In the genomic region with DNA sequence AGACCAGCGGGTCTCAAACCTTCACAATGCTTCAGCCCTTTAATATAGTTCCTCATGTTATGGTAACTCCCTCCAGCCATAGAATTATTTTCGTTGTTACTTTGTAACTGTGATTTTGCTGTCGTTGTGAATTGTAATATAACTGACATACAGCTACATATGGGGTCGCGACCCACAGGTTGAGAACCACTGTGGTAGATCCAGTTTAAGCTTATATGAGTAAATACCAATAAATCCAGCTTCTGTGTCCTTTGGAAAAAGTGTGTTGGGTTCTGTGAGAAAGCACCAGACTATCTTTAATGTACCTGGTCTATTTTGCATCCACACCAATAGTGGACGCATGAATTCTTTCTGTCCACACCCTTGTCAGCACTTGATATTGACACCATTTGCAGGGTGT, we compare ENCODE assay signal across 26 mouse cellular contexts. TPM values are rescaled to one million over a fixed set of nuclear protein-coding genes. Genes with fewer than 3 reads are reported as not detected.
DNase-seq lines count a peak whose midpoint lies in the region; ATAC-seq and TF ChIP-seq lines count a peak whose summit lies in the region.
"Had no signal": no experiment of that assay in that cellular context is flagged by ENCODE, and none has a peak within 500 bp of the region (broad histone marks: within the 10 kb centered on the region; RNA-seq: fewer than 3 reads in every experiment).

No protein-coding gene starts in this region.

- peaks cover 7% of the 10 kb centered on the region; the same call in 1 of the 2 replicates for H3K4me1 ChIP-seq in heart, embryonic 11.5 days (ENCODE audit: control insufficient read depth, insufficient read depth, low read length)
- no peaks in the 10 kb centered on the region for H3K4me1 ChIP-seq in midbrain, embryonic 11.5 days (ENCODE audit: control insufficient read depth, insufficient read depth, low read length)
- H3K4me1 ChIP-seq in midbrain, embryonic 10.5 days: peaks cover 4% of the 10 kb centered on the region; the same call in 1 of the 2 replicates
- H3K4me1 ChIP-seq in CH12.LX (ENCODE audit: control insufficient read depth in 1 of 2, insufficient read depth in 2 of 2) (peaks cover 0 to under 1% of the 10 kb centered on the region in 2 experiments; a peak in 3 of 4 replicates), ES-E14 (ENCODE audit: control insufficient read depth in 2 of 2, insufficient read depth in 2 of 2, low read length in 2 of 2, poor library complexity in 1 of 2) (no peaks in the 10 kb centered on the region)

- no peak for TF ChIP-seq POLR2A in CH12.LX (IDR thresholded peaks at IDR 0.05; ENCODE audit: low read depth, low read length)

- H3K27me3 ChIP-seq in heart, embryonic 11.5 days (ENCODE audit: control insufficient read depth, insufficient read depth, low read length): no peaks in the 10 kb centered on the region
- H3K27me3 ChIP-seq in midbrain, embryonic 11.5 days (ENCODE audit: control insufficient read depth, insufficient read depth, low read length): no peaks in the 10 kb centered on the region
- no peaks in the 10 kb centered on the region for H3K27me3 ChIP-seq in midbrain, embryonic 10.5 days (ENCODE audit: low read depth, poor library complexity, severe bottlenecking)
- no peaks in the 10 kb centered on the region for H3K27me3 ChIP-seq in CH12.LX (replicated peaks)
- H3K27me3 ChIP-seq: Patski had no signal

- in situ Hi-C loops in CH12.LX (cut with MboI; ENCODE audit: low pct_ligation_motif_present, low pct_unique_long_range_greater_than_20kb, low sequenced_read_pairs): no loop called here
- in situ Hi-C loops in ES-E14 (cut with MboI; ENCODE audit: low sequenced_read_pairs in 2 of 2, unreplicated experiment in 2 of 2): no loop called here

- no peak overlapping the region for H3K4me2 ChIP-seq in heart, embryonic 11.5 days
- H3K4me2 ChIP-seq in midbrain, embryonic 11.5 days: no peak overlapping the region
- H3K4me2 ChIP-seq in CH12.LX (ENCODE audit: insufficient read depth, low read depth, poor library complexity, severe bottlenecking): no peak overlapping the region

- H3K9ac ChIP-seq in heart, embryonic 11.5 days (ENCODE audit: low read depth, low read length): no peak overlapping the region
- no peak overlapping the region for H3K9ac ChIP-seq in midbrain, embryonic 11.5 days (ENCODE audit: low read length)
- H3K9ac ChIP-seq in CH12.LX (ENCODE audit: insufficient read depth, low read depth) (no peak overlapping the region), ES-E14 (ENCODE audit: insufficient read depth, low read depth, low read length, poor library complexity, severe bottlenecking) (no peak overlapping the region)

- H3K79me2 ChIP-seq in CH12.LX (replicated peaks; ENCODE audit: control insufficient read depth, extremely low read depth, insufficient read depth, poor library complexity, severe bottlenecking): no peaks in the 10 kb centered on the region

- TF ChIP-seq CTCF in CH12.LX (conservative IDR thresholded peaks at IDR 0.05 in 1 of 2, IDR thresholded peaks at IDR 0.05 in 1 of 2; ENCODE audit: low read depth in 2 of 2, low read length in 2 of 2): no peak

- 79% methylated on average over 6 of the region's 6 CpGs for WGBS in heart, embryonic 11.5 days (ENCODE audit: insufficient replicate concordance)
- 90% methylated on average over 6 of the region's 6 CpGs for WGBS in midbrain, embryonic 11.5 days
- WGBS in midbrain, embryonic 10.5 days: 91% methylated on average over 6 of the region's 6 CpGs

- H3K27ac ChIP-seq in heart, embryonic 11.5 days (ENCODE audit: low read depth, low read length): no peak overlapping the region
- H3K27ac ChIP-seq in midbrain, embryonic 11.5 days (ENCODE audit: low read depth, low read length): no peak overlapping the region
- no peak overlapping the region for H3K27ac ChIP-seq in midbrain, embryonic 10.5 days (replicated peaks)
- H3K27ac ChIP-seq in CH12.LX (ENCODE audit: insufficient read depth, low read depth): no peak overlapping the region
- H3K27ac ChIP-seq in ES-E14 (ENCODE audit: insufficient read depth, low read depth, low read length, poor library complexity, severe bottlenecking): no peak overlapping the region

- no peaks in the 10 kb centered on the region for H3K36me3 ChIP-seq in heart, embryonic 11.5 days (ENCODE audit: control insufficient read depth, insufficient read depth, low read length)
- H3K36me3 ChIP-seq in midbrain, embryonic 11.5 days (ENCODE audit: control insufficient read depth, insufficient read depth, low read length): no peaks in the 10 kb centered on the region
- no peaks in the 10 kb centered on the region for H3K36me3 ChIP-seq in midbrain, embryonic 10.5 days
- H3K36me3 ChIP-seq in CH12.LX (replicated peaks in 1 of 2; ENCODE audit: control insufficient read depth in 1 of 2, insufficient read depth in 1 of 2, low read length in 1 of 2): no peaks in the 10 kb centered on the region
- no peaks in the 10 kb centered on the region for H3K36me3 ChIP-seq in ES-E14 (ENCODE audit: control insufficient read depth, insufficient read depth, low read length, poor library complexity, severe bottlenecking)
- H3K36me3 ChIP-seq: G1E had no signal

- peak; percentile 3 for DNase-seq in heart, adult 11 months
- DNase-seq in midbrain, embryonic 11.5 days (ENCODE audit: low spot score, missing footprints): peak; percentile 66
- DNase-seq in midbrain, embryonic 10.5 days (ENCODE audit: low spot score): no peak
- DNase-seq in CH12.LX (ENCODE audit: extremely low read depth) (no peak), ES-E14 (ENCODE audit: low read depth, low spot score) (no peak)
- DNase-seq in layer of hippocampus, postnatal 25 days (ENCODE audit: extremely low spot score in 1 of 2, low spot score in 1 of 2): no peak
- no peak for DNase-seq in kidney, postnatal 36 days
- DNase-seq: adrenal gland, adult 2 months; adrenal gland, adult 8-10 months; adrenal gland, postnatal 10 days; adrenal gland, postnatal 14 days; adrenal gland, postnatal 25 days; adrenal gland, postnatal 36 days; B cell, adult 2 months; cerebellum, adult 11 months; cerebellum, adult 11-12 months; cerebellum, adult 18-20 months; cerebellum, adult 2 months had no signal

- dilution Hi-C loops in CH12.LX (cut with MboI; ENCODE audit: extremely low pct_ligation_motif_present, extremely low pct_unique_long_range_greater_than_20kb, low sequenced_read_pairs): no loop called here

- H3K4me3 ChIP-seq in heart, embryonic 11.5 days (ENCODE audit: low read depth, low read length): no peak overlapping the region
- H3K4me3 ChIP-seq in midbrain, embryonic 11.5 days (ENCODE audit: low read depth, low read length): no peak overlapping the region
- no peak overlapping the region for H3K4me3 ChIP-seq in midbrain, embryonic 10.5 days
- H3K4me3 ChIP-seq in CH12.LX (replicated peaks in 1 of 3; ENCODE audit: low read depth in 2 of 3, low read length in 2 of 3, poor library complexity in 1 of 3) (no peak overlapping the region), ES-E14 (ENCODE audit: insufficient read depth in 1 of 2, low read depth in 1 of 2, low read length in 2 of 2, poor library complexity in 1 of 2, severe bottlenecking in 1 of 2) (no peak overlapping the region)

- no peak for ATAC-seq in heart, embryonic 11.5 days (replicated peaks; ENCODE audit: insufficient number of reproducible peaks, low FRiP score, low TSS enrichment)
- ATAC-seq in midbrain, embryonic 11.5 days (ENCODE audit: low FRiP score): no peak
- ATAC-seq: activated CD4-positive, CD25-positive, alpha-beta regulatory T cell, adult 4 months; CD4-positive, CD25-positive, alpha-beta regulatory T cell, adult 4 months; Patski had no signal

- no peaks in the 10 kb centered on the region for H3K9me3 ChIP-seq in heart, embryonic 11.5 days (replicated peaks; ENCODE audit: control insufficient read depth, low read length)
- H3K9me3 ChIP-seq in midbrain, embryonic 11.5 days (ENCODE audit: control insufficient read depth, low read length): no peaks in the 10 kb centered on the region
- H3K9me3 ChIP-seq in midbrain, embryonic 10.5 days (replicated peaks): no peaks in the 10 kb centered on the region
- H3K9me3 ChIP-seq in CH12.LX (replicated peaks; ENCODE audit: low read length) (no peaks in the 10 kb centered on the region), ES-E14 (ENCODE audit: control insufficient read depth, insufficient read depth, low read depth, low read length) (no peaks in the 10 kb centered on the region)

- TF ChIP-seq EP300 in CH12.LX (IDR thresholded peaks at IDR 0.05; ENCODE audit: low read length): no peak

- TF ChIP-seq RAD21 in CH12.LX (IDR thresholded peaks at IDR 0.05; ENCODE audit: low read depth, low read length): no peak

TF ChIP-seq in CH12.LX, 34 proteins besides CTCF, POLR2A, EP300 and RAD21:
- TF ChIP-seq CHD2 (IDR thresholded peaks at IDR 0.05; ENCODE audit: low read length): peak; percentile 85
- TF ChIP-seq USF1 (IDR thresholded peaks at IDR 0.05; ENCODE audit: low read depth, low read length): no peak
TF ChIP-seq in CH12.LX: peak in this region for 1.

TF ChIP-seq in ES-E14, 5 proteins besides CTCF, POLR2A, EP300 and RAD21:
- TF ChIP-seq ZC3H11A (IDR thresholded peaks at IDR 0.05; ENCODE audit: borderline replicate concordance, low read depth, low read length): no peak
- TF ChIP-seq MAFK (IDR thresholded peaks at IDR 0.05; ENCODE audit: insufficient read depth, low read depth, low read length): no peak
- no peak for TF ChIP-seq ZNF384 (IDR thresholded peaks at IDR 0.05; ENCODE audit: low read depth, low read length)
- TF ChIP-seq HCFC1 (IDR thresholded peaks at IDR 0.05; ENCODE audit: borderline replicate concordance, insufficient read depth, low read length): no peak
- TF ChIP-seq CHD2 (IDR thresholded peaks at IDR 0.05; ENCODE audit: low read depth, low read length): peak; percentile 77
TF ChIP-seq in ES-E14: peak in this region for 1.

RNA-seq across cellular contexts. Expression of gene Gsg1, which starts 24.2 kb away (rescaled TPM):
- polyA plus RNA-seq in heart, embryonic 11.5 days (2014; fragmentation: Nextera tagmentation; extraction: Ambion mirVana): 1.0 and 1.1 TPM in 2 replicates
- 0.16 and 0.48 TPM in 2 replicates for polyA plus RNA-seq in midbrain, embryonic 11.5 days (2014; fragmentation: Nextera tagmentation; extraction: Ambion mirVana)
- polyA plus RNA-seq in midbrain, embryonic 10.5 days (2016; fragmentation: Nextera tagmentation; extraction: Ambion mirVana): 0.09 and 0.47 TPM in 2 replicates
- total RNA-seq in CH12.LX (2012; rRNA removed): not detected in 2 replicates
- total RNA-seq in CH12.LX (2014; rRNA removed): not detected in 2 replicates
- polyA plus RNA-seq in CH12.LX (2012; ENCODE audit: insufficient read length, low read depth): not detected in 2 replicates
- 0.63 and 0.98 TPM in 2 replicates for total RNA-seq in ES-E14 (2012; rRNA removed)
- not detected for total RNA-seq in layer of hippocampus, postnatal 25 days (2021)
- total RNA-seq: adrenal gland, adult 18-20 months; adrenal gland, adult 2 months; adrenal gland, adult 8-10 months; adrenal gland, postnatal 10 days; adrenal gland, postnatal 14 days; adrenal gland, postnatal 25 days; adrenal gland, postnatal 36 days; adrenal gland, postnatal 4 days; G1E; MEL had no signal
- polyA plus RNA-seq: activated CD4-positive, CD25-positive, alpha-beta regulatory T cell, adult 4 months; CD4-positive, CD25-positive, alpha-beta regulatory T cell, adult 4 months; G1E had no signal

RNA-seq across cellular contexts. Expression of gene Pbp2, which starts 31.9 kb away (rescaled TPM):
- polyA plus RNA-seq in heart, embryonic 11.5 days (2014; fragmentation: Nextera tagmentation; extraction: Ambion mirVana): not detected in 2 replicates
- polyA plus RNA-seq in midbrain, embryonic 11.5 days (2014; fragmentation: Nextera tagmentation; extraction: Ambion mirVana): not detected in 2 replicates
- polyA plus RNA-seq in midbrain, embryonic 10.5 days (2016; fragmentation: Nextera tagmentation; extraction: Ambion mirVana): not detected in 2 replicates
- total RNA-seq in CH12.LX (2012; rRNA removed) (not detected in 2 replicates), CH12.LX (2014; rRNA removed) (not detected in 2 replicates), ES-E14 (2012; rRNA removed) (0.31 TPM in 1 of 2 replicates, not detected in the other)
- not detected in 2 replicates for polyA plus RNA-seq in CH12.LX (2012; ENCODE audit: insufficient read length, low read depth)
- total RNA-seq in layer of hippocampus, postnatal 25 days (2021): not detected
- total RNA-seq: adrenal gland, adult 18-20 months; adrenal gland, adult 2 months; adrenal gland, adult 8-10 months; adrenal gland, postnatal 10 days; adrenal gland, postnatal 14 days; adrenal gland, postnatal 25 days; adrenal gland, postnatal 36 days; adrenal gland, postnatal 4 days; G1E; MEL had no signal
- polyA plus RNA-seq: activated CD4-positive, CD25-positive, alpha-beta regulatory T cell, adult 4 months; adrenal gland, adult 2 months; CD4-positive, CD25-positive, alpha-beta regulatory T cell, adult 4 months; cerebellum, adult 2 months; G1E; Patski had no signal

Comparison
In these comparisons a context has a peak if more than half of its experiments do, and no peak if none do; other contexts are left out.
1. DNase-seq: peak in heart, adult 11 months (single experiment) and midbrain, embryonic 11.5 days (single experiment); none in midbrain, embryonic 10.5 days (single experiment), CH12.LX (single experiment), ES-E14 (single experiment), layer of hippocampus, postnatal 25 days (0 of 2) and kidney, postnatal 36 days (0 of 2).